Mouse (Mus musculus) spleen, postnatal 36 days (tissue): ENCODE results near the gene Aimp2.

Experiments
- DNase-seq, 2 experiments: peaks; one replicate each; pipeline ENCODE4 v3.0.0; 2022; ENCODE audit warnings: low spot score in 2 of 2, mixed read lengths in 1 of 2

Aimp2 gene

DNA sequence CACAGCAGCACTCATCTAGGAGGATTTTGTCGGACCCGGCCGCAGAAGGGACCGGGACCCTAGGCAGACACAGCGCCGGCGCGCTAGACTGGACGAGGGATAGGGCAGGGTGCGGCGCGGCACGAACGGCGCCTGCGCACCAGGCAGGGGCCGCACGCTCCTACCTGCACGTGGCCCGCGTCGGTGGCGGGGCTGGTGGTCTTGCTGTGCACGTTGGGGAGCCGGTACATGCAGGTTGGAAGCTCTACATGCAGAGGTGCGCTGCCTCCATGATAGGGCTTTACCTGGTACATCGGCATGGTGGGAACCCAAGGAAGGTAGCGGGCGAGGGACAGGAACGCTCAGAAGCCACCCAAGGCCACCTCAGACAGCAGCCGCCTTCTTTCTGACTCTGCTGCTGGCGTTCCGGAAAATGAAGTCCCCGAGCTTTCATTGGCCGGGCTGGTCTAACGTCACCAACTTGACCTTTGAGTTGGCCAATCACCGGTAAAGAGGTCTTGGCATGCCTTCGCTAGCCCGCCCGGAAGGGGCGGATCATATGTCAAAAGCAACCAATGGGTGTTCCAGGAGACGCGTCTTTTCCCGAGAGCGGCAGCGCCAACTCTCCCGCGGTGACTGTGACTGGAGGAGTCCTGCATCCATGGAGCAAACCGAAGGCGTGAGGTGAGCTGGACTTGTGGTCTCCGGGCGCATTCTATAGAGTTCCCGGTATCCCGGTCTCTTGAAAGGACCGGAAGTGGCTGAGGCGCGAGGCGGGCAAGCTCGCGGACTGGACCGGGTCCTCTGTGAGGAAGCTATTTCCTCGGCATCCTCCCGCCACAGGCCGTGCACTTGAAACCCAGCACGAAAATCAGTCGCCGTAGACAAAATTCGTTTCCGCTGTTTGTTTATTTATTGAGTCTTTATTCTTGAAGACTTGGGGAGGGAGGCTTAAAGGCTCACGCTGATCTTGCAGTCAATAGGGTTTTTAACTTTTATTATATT lies at the start of gene Aimp2, which contains the start of gene Pms2:
Gene Aimp2 (minus strand): TSS at position 431 of the 984 bp plus-strand sequence.
Gene Pms2 (plus strand): TSS at position 548 of the 984 bp plus-strand sequence.
- peak; percentile 96 to 97 for DNase-seq

DNA sequence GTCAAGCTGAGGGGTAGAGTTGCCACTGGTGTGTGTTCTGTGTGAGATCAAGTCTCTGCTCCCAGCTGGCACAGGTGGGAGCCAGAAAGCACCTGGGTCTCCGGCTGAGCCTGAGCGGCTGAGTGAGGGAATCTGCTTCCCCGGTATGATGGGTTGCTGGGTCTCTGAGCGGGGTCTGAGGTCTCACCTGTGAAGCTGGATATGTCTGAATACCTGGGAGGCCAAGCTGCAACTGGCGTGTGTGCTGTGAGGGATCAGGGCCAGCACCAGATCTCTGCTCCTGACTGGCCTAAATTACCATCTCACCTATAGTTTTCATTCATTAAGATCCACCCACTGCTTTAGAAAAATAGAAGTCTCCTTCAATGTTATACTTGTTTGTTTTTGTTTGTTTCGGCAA lies 47.5 kb upstream of the Aimp2 start:
- no peak for DNase-seq

DNA sequence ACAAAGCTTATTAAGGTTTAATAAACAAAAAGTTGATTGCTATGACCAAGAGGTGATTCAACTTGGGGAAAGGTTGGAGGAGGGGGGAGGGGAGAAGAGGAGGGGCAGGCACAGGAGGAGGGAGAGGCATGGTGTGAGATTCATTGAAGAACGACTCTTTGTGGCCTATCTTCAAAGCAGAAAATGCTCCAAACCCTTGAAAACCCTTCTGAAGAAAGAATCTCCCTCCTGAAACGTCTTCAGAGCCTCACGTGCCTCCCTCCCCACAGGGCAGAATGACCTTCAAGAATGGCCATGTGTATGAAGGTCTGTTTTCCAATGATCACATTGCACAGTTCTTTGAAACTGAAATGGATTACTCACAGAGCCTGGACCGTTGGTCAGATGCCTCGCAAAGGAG lies 40.4 kb upstream of the Aimp2 start:
- no peak for DNase-seq

DNA sequence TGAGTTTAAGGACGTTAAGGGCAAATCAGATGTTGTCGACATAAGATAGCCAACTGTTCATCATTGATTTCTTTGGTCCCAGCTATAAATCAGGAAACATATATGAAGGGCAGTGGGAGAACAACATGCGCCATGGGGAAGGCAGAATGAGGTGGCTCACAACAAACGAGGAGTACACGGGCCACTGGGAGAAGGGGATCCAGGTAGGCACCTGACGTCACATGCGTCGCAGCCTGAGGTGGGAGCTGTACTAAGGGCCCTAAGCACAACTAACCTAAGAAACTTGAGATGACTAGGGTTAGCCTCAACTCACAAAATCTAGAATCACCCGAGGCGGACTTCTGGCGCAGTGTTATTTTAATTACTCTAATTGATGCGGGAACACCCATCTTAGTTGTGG lies 38.7 kb upstream of the Aimp2 start:
- DNase-seq, result no peak

DNA sequence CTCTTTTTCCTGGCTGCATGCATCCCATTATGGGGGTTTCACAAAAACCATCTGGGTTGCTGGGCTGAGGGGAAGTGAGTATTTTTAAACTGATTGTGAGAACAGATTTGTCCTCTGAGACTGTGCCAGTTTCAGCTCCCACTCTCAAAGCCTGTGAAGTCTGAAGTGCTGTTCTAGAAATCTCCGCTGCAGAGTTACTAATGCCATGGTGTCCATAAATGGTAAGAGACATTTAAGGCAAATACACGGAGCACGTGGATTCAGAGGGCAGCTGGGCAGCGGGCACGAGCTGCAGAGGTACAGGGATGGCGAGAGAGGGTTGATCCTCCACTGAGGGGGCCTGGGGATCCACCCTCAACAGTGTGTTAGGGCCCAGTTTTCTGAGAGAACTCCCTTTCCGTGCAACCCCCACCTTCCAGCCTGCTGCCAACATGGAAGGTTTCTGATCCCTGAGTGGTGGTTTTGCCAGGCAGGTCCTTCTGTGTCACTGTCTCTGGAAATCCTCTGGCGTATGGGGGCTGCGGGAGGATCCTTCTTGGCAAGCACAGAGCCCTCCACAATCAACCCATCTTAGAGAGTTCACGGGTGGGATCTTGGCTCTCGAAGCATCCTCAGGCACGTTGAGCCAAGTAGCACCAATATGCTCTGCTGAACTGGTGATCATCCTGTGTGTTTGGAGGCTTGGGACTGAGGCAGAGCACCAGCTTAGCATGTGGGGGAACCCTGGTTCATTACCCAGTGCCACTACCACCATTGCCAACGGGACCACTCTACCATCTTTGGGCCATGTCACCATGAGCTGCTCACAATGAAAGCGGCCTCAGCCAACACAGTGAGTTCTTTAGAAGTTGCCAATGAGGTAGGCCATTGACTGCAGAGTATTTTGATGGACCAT lies 33.8 kb upstream of the Aimp2 start:
- no peak for DNase-seq

DNA sequence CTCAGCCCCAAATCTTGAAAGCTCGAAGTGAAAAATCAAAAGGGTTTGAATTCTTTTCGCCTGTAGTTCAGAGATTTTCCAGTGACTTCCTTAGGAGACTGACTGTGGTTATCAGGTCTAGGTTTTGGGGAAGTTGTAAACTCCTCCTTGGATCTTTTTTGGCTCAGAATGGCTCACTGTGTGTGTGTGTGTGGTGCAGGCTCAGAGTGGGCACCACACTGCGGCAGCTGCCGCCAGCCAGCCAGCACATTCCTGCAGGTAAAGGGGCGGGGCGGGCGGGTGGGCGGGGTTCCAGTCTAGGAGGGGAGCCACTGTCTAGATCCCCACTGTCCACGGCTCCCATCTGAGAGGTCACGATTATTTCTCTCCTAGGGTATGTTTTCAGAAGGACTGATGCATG lies 31.9 kb upstream of the Aimp2 start:
- DNase-seq, result no peak

DNA sequence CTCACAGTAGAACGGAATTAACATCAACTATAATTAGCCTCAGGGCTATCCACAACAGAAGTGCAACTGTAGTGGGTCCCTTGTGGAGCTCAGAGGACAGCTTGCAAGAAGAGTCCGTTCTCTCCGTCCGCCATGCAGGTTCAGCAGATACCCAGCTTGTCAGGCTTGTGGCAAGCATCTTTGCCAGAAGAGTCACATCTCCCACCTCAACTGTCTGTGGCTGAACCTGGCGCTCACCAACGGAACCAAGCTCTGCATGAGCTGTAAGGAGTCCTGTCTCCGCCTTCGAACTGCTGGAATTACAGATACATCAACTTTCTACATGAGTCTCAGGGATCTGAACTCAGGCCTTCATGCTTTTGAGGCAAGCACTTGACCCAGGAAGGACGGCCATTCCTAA lies 26.5 kb upstream of the Aimp2 start:
- no peak for DNase-seq

DNA sequence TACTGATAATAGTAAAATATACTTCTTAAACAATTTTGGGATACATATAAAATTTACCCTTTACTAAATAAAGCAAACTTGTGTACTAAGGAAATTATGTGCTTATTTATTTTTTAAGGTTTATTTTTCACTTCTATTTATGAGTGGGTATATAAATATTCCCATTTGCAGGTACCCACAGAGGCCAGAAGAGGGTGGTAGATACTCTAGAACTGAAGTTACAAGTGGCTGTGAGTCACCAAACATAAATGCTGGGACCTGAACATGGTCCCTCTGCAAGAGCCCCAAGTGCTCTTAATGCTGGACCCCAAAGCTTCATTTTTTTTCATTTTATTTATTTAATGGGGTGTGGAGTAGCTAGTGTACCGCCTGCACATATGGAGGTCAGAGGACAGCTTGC lies 24.2 kb upstream of the Aimp2 start:
- DNase-seq, result no peak

DNA sequence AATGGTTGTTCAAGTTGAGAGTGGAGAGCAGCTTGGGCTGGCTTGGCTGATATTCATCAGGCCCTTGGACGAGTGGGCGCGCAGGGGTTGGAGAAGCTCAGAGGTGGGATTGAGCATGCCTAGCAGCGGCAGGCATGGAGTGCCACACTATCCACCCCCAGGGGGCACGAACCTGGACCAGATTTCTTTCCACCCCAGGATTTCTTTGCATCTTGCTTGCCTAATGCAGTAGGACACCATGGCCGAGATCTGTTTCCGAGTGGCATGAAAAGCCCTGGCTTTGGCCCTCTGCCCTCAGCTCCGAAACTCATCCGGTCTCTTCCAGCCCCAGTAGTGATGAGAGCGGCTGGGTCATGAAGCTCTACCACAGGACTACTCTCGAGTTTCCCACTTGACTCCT lies 23.8 kb upstream of the Aimp2 start:
- no peak for DNase-seq

DNA sequence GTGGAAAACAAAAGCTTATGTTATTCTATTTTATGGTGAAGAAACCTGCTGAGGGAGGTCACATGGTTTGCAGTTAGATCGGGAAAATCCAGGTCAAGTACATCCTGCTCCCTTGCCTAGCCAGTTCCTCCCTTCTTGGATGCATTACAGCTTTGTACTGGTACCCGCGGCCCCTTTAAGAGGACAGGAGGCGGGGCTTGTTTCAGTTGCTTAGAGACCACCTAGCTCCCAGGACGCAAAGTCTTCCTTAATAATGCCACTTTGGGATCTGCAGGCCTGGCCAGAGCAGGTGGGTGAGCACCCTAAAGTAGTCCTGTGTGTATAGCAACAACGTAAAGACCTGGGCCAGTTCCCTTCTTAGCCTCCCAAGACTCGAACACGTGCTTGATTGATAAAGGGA lies 23.2 kb upstream of the Aimp2 start, which contains the start of gene Rsph10b:
Gene Rsph10b (plus strand): TSS at position 205 of the 400 bp plus-strand sequence.
- no peak for DNase-seq

DNA sequence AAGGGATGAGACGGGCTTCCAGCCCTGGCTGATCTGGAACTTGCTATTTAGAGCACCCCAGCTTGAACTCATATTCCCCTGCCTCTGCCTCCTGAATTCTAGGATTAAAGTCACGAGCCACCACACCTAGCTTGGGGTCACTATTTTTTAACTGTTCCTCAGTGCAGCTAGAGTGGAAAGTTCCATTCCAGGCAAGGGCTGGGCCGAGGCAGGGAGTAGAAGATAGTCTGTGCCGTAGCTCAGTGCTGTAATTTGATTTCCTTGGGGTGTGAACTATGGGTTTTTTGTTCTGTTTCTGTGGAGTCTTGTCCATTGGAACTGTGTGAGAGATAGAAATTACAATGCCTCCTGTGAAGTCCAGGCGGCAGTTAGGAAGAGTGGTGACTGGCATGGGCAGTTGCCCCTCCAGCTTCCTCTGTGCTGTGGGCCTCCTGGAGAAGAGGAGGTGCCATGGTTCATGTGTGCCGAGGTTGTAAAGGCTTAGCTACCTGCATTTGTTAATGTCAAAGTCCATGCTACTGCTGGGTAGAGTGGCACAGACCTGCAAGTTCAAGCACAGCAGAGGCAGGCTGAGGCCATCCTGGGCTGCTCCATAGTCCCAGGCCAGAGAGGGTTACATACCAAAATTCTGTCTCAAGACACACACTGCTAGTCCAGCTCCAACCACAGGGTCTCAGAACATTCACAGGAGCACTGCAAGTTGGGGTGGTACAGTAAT lies 22.4 kb upstream of the Aimp2 start:
- no peak for DNase-seq

DNA sequence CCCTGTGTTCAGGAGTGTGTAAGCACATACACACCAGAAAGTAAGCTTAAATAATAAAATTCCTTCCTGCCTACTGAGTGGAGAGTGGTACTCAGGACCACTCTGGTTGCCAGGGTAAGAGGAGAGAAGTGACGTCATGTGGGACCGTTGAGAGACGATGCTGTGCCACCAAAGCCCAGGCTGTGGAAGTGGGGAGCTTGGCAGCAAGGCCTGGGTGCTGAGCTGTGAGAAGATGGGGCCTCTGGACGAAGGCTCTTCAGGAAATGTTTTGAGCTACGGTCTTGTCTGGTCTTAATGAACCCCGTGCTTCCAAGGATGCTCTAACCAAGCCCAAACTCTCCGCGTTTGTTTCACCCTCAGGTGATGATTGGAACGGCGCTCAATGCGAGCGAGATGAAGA lies 21.0 kb upstream of the Aimp2 start:
- no peak for DNase-seq

DNA sequence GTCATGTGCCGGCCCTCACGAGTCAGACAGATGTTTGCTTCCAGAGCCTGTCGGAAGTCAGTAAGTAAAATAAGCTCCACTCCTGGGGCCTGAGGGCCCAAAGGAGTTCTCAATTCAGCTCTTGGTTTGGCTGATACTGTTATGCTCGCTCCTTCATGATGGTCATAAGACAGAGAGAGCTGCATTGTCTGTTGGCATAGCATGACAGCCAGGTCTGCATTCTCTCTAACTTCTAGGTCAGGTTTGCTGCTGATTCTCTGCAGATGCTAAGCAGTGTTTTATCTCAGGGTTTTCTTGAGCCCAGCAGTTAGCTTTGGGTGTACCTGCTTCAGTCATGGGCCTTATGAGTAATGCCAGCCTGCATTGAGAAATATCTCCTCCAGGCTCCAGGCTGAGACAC lies 19.6 kb upstream of the Aimp2 start:
- DNase-seq, result no peak

DNA sequence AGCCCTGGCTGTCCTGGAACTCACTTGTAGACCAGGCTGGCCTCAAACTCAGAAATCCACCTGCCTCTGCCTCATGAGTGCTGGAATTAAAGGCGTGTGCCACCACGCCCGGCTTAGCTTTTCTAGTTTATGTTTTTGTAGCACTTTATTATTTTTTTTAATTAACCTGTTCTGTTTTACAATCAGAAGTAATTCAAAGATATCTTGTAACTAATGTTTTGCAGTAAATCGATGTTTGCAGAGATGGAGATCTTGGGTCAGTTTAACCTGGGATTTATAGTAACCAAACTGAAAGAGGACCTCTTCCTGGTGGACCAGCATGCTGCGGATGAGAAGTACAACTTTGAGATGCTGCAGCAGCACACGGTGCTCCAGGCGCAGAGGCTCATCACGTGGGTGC lies 18.2 kb upstream of the Aimp2 start, which contains the start of gene Gm42421:
Gene Gm42421 (plus strand): TSS at position 301 of the 400 bp plus-strand sequence.
- DNase-seq, result no peak

DNA sequence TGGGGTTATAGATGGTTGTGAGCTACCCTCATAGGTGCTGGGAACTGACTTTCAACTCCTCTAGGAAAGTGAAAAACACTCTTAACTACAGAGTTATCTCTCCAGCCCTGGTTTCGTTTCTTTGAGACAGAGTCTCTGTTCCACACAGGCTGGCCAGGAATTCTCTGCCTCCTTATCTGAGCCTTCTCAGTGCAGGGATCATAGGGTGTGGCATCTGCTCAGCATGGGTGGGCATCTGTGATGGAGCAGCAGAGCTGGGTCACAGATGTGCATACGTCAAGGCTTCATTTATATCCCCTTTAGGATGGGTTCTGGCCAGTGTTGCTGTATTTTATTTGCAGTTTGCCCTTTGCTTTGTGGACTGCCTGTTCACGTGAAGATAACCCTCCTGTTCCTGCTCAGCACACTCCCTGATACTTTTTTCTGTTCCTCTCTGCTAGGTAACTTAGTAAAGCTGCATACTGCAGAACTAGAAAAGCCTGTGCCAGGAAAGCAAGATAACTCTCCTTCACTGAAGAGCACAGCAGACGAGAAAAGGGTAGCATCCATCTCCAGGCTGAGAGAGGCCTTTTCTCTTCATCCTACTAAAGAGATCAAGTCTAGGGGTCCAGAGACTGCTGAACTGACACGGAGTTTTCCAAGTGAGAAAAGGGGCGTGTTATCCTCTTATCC lies 15.3 kb upstream of the Aimp2 start:
- peak in 1 of 2 experiments; percentile 13 for DNase-seq

DNA sequence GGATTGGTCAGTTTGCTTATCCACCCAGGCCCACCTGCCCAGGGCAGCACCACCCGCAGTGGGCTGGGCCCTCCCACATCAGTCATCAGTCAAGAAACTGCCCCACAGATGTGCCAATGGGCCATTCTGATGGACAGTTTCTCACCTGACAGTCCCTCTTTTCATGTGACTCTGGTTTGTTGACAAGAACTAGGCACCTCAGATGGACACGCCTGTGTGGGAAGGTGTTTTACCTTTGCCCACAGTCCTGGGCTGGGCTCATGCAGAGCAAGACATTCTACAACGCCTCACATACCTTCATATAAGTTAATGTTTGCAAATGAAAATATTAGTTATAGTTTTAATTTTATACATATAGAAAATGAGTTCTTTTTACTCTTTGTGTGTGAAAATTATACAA lies 8.5 kb upstream of the Aimp2 start:
- DNase-seq, result no peak

DNA sequence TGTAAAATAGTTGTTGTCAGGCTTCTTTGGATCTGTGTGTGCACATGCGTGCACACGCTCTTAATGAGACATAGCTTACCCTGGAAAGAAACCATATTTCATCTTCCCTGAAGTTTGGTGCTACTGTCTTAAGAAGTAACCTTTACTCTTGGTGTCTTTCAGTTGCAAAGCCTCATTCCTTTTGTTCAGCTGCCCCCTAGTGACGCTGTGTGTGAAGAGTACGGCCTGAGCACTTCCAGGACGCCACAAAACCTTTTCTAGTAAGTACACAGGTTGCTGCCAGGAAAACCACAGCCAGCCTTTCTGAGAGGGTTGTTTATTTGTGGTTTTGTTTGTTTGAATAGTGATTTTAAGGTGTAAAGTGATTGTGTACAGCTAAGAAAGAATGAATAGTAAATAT lies 7.8 kb upstream of the Aimp2 start:
- peak; percentile 50 to 60 for DNase-seq

DNA sequence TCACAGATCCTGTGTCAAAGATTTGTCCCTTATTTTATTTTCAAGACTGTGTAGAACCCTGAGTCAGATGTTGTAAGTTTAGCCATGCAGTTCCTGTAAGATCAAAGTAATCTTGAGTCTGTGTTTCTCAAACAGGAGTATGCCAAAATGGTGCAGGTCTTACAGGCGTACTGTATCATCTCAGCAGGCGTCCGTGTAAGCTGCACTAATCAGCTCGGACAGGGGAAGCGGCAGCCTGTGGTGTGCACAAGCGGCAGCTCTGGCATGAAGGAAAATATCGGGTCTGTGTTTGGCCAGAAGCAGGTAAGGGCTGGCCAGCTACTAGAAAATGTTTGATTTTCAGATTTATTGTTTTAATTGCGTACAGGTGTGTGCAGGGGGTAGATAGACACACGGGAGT lies 6.6 kb upstream of the Aimp2 start:
- no peak for DNase-seq

DNA sequence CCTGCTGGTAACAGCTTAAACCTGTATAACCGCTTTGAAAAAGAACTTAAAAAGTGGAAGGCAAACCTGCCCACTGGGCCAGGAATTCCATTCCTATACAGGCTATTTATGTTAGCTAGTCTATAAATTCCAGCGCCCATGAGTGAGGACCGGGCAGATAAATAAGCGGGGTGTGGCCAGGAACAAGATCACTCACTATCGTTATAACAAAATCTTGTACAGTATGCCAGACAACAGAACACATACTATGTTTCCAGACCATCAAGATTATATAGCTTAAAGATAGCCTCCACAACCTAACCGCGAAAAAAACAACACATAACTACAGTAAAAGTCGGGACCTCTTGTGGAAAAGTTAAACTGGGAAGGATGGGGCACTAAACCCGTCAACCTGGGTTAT lies 721 bp downstream of the Aimp2 start:
- no peak for DNase-seq

DNA sequence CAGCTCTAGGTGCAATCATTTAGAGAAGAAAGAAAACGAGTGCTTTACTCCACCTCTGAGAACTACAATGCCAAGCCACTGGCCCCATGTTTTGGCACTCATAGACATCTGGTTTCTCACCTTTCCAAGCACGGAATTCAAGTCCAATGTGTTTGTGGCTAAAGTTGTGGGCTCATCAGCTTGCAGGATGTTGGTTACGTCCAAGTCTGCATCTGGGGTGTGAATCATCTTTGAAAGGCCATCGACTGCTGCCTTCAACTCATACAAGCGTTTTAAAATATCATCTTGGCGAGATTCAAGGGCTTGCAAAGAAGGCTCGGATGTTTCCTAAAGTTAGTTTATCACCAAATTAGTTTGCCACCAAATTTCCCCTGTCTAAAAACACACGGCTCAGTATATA lies 3.2 kb downstream of the Aimp2 start:
- DNase-seq, result no peak

DNA sequence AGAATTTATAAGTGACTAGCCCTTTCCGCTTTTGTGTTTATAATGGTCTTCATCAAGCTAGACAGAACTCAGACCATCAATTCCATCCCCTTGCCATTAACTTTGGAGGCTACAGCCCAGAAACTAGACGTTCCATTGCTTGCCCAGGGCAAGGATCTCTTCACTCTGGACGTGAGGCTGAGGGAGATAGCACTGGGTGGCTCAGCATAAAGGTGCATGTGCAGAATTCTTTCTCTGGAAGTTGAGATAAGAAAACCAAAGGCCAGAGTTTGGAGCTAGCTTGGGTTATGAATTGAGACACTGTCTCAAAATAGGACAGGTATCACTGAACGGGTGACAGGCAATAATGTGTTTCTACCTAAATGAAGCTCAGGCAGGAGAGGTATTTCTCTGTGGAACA lies 5.8 kb downstream of the Aimp2 start:
- DNase-seq, result no peak
